Mouse (Mus musculus) hindbrain, embryonic 16.5 days (tissue): Measurements from ENCODE around the gene Rdh7. TPM values are rescaled to one million over a fixed set of nuclear protein-coding genes. Genes with fewer than 3 reads are reported as not detected.
"Not testable (repeated sequence)": the region's sequence is repeated elsewhere in the genome, so short reads cannot be mapped to it uniquely, and the experiment has no call there.

Experiments used
- ATAC-seq: fragments of 200-750 bp; cut with Nextera tagmentation; 2 replicates; pipeline ENCODE4 v1.8.0; 2017; ENCODE audit warnings: moderate TSS enrichment, moderate library complexity
- H3K27ac ChIP-seq: fragments of 300-500 bp; sonication (generic); 2 replicates; pipeline ENCODE4 v1.5.1; 2014; ENCODE audit warnings: low read depth, mild to moderate bottlenecking, control low read depth, low read length, moderate library complexity
- H3K27me3 ChIP-seq: fragments of 300-500 bp; sonication (generic); replicated peaks from 2 replicates; pipeline ENCODE4 v1.6.1; 2014; ENCODE audit warnings: low read length; ENCODE audit not compliant: control insufficient read depth, insufficient read depth
- H3K36me3 ChIP-seq: fragments of 300-500 bp; sonication (generic); 2 replicates; pipeline ENCODE4 v1.6.1; 2014; ENCODE audit warnings: mild to moderate bottlenecking, low read length, moderate library complexity, mixed read lengths; ENCODE audit not compliant: control insufficient read depth, insufficient read depth
- H3K4me1 ChIP-seq: fragments of 300-500 bp; sonication (generic); 2 replicates; pipeline ENCODE4 v1.6.1; 2014; ENCODE audit warnings: low read depth, low read length; ENCODE audit not compliant: control insufficient read depth, insufficient read depth
- H3K4me2 ChIP-seq: fragments of 300-500 bp; sonication (generic); 2 replicates; pipeline ENCODE4 v1.6.1; 2014; ENCODE audit warnings: mild to moderate bottlenecking, low read length, control low read depth, moderate library complexity
- H3K4me3 ChIP-seq: fragments of 300-500 bp; sonication (generic); 2 replicates; pipeline ENCODE4 v1.5.1; 2014; ENCODE audit warnings: mild to moderate bottlenecking, low read length, control low read depth, moderate library complexity
- H3K9ac ChIP-seq: fragments of 300-500 bp; sonication (generic); 2 replicates; pipeline ENCODE4 v1.6.1; 2014; ENCODE audit warnings: low read depth, mild to moderate bottlenecking, control low read depth, low read length, moderate library complexity
- H3K9me3 ChIP-seq: fragments of 300-500 bp; sonication (generic); 2 replicates; pipeline ENCODE4 v1.6.1; 2014; ENCODE audit warnings: mild to moderate bottlenecking, low read length, moderate library complexity; ENCODE audit not compliant: control insufficient read depth
- whole genome bisulfite sequencing: fragments of 180-500 bp; shearing (Covaris S2); extraction: QIAGEN DNeasy Blood & Tissue Kit; methylation state at CpG from one replicate; pipeline ENCODE4 v1.1.7; 2014; 5-methylcytosine and 5-hydroxymethylcytosine counted together
- polyA plus RNA-seq: library from polyadenylated mRNA; unstranded; fragments of >200 nt; fragmentation: Nextera tagmentation; extraction: Ambion mirVana; gene quantifications from 2 replicates; pipeline ENCODE4 v1.2.1, GENCODE M21; 2015

Gene Rdh7
- polyA plus RNA-seq, 1 experiment from 2014 or later, result not detected

DNA sequence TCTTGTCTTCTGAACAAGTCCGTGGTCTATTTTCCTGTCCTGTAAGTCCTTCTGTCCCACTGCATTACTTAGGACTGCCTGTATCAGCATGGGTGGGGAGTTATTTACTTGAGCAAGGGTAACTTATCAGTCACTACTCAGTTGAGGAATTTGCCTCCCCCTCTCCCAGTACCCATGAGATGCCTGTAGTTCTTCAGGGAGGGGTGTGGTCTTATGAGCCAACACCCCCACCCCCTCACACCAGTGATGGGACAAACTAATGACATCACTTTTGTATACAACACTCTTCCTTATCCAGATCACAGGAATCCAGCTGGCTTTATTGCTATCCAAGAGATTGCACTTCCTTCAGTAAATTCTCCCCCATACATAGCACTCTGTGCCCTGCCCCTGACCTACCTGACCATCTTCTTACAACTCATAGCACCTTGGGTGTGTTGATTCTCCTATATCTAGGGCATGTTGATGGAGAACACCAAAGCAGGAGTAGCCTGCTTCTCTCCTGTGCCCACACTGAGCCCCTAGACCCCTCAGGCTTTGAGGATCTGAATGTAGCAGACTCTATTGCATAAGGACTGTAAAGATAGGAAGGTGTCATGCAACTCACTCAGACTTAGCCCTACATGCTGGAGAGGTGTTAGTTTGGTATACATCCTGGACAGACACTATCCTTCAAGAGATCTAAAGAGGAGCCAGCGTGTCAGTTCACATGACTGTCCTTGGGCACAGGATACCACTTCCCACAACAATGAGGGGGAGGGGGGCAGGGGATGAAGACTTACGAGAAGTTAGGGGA is 10.2 kb downstream of the Rdh7 start:
- no peaks in the 10 kb centered on the region for H3K36me3 ChIP-seq
- no peaks in the 10 kb centered on the region for H3K27me3 ChIP-seq
- no peak for ATAC-seq
- no peak overlapping the region for H3K9ac ChIP-seq
- H3K4me3 ChIP-seq, result no peak overlapping the region
- H3K4me1 ChIP-seq, result no peaks in the 10 kb centered on the region
- H3K9me3 ChIP-seq, result no peaks in the 10 kb centered on the region
- no peak overlapping the region for H3K27ac ChIP-seq
- no peak overlapping the region for H3K4me2 ChIP-seq
- 77% methylated on average over 3 of the region's 3 CpGs for WGBS

DNA sequence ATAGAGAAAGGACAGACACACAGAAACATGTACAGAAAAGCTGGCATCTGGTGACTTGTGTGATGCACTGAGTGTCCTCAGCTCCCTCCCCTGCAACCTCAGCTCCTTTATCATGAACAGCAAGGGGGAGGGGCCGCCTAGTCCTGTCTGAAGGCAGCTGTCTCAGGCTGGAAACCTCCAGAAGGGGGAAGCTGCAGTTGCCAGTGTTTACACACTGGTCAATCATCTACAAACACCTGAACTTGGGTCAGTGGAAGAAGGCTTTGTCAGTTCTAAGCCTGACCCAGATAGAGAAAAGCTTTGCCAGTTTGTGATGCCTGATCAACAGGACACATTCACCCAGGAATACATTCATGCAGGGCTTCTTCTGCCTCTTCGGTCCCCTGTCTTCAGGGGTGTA is 10.9 kb downstream of the Rdh7 start:
- H3K27ac ChIP-seq, result no peak overlapping the region
- ATAC-seq, result no peak
- H3K4me1 ChIP-seq, result no peaks in the 10 kb centered on the region
- no peak overlapping the region for H3K9ac ChIP-seq
- no peaks in the 10 kb centered on the region for H3K36me3 ChIP-seq
- 54% methylated on average over 2 of the region's 2 CpGs for WGBS
- no peaks in the 10 kb centered on the region for H3K9me3 ChIP-seq
- no peak overlapping the region for H3K4me3 ChIP-seq
- no peaks in the 10 kb centered on the region for H3K27me3 ChIP-seq
- no peak overlapping the region for H3K4me2 ChIP-seq

DNA sequence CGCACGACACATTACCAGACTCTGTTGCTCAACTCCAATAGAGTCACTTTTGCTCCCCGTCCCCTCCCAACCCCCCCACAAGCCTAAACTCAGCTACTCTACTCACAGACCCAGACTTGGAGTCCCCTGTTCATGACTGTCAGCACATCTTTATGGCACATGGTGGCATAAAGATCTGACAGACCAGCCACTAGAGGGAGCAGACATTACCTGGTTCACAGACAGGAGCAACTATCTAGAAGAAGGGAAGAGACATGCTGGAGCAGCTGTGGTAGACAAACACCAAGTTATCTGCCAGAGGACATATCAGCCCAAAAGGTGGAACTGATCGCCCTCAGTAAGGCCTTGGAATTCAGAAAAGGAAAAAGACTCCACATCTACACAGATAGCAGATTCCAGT is 16.1 kb downstream of the Rdh7 start:
- Histone ChIP-seq H3K36me3 (no peaks in the 10 kb centered on the region), H3K27ac (no peak overlapping the region), H3K4me3 (no peak overlapping the region), H3K9ac (no peak overlapping the region), H3K4me2 (no peak overlapping the region), H3K9me3 (no peaks in the 10 kb centered on the region; the same call in 1 of the 2 replicates), H3K4me1 (no peaks in the 10 kb centered on the region), H3K27me3 (no peaks in the 10 kb centered on the region)
- no peak for ATAC-seq
- WGBS, result 72% methylated on average over 4 of the region's 4 CpGs

DNA sequence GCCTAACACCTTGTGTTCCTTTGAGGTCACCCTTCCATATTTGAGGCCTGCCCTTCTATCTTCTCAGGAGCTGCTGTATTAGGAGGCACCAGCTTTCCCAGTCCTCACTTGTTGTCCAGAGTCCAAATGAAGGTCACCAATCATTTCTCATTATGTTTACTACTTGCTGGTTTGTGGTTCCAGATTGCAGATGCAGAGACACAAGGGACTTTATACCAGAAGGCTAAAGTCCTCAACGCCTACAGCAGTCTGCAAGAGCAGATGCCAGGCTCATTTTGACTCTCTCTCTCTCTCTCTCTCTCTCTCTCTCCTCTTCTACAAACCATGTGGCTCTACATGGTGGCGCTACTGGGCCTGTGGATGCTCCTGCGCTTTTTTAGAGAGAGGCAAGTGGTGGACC is 22.4 kb downstream of the Rdh7 start, which contains the start of gene Rdh16f2:
Rdh16f2 (plus strand) TSS at position 243 of the 400 bp plus-strand sequence.
- WGBS, result 96% methylated on average over 3 of the region's 3 CpGs
- no peaks in the 10 kb centered on the region for H3K36me3 ChIP-seq
- no peaks in the 10 kb centered on the region for H3K27me3 ChIP-seq
- H3K4me2 ChIP-seq, result no peak within 1 kb of the TSS
- no peaks in the 10 kb centered on the region for H3K4me1 ChIP-seq
- no peak within 1 kb of the TSS for H3K9ac ChIP-seq
- no peaks in the 10 kb centered on the region; the same call in 1 of the 2 replicates for H3K9me3 ChIP-seq
- no peak within 1 kb of the TSS for H3K27ac ChIP-seq
- no peak for ATAC-seq
- no peak within 1 kb of the TSS for H3K4me3 ChIP-seq

DNA sequence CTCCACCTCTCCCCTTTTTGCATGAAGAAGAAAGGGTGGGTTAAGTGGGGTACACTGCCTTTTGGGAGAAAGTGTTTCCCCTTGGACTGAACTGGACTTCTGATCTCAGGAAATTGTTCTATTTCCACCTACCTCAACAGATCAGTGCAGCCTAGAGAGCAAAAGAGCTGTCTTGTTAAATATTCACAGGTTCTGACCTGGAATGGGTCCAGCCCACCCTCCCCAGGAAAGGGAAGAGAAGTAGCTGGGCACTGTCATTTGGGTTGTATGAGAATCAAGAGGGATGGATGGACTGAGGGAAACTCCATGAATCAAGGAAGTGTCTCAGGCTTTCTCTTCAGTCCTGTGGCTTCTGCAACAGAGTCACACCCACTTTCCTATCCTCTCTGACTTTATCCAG is 23.7 kb downstream of the Rdh7 start:
- Histone ChIP-seq H3K9ac (no peak overlapping the region), H3K4me2 (no peak overlapping the region), H3K9me3 (no peaks in the 10 kb centered on the region), H3K36me3 (no peaks in the 10 kb centered on the region), H3K27me3 (no peaks in the 10 kb centered on the region), H3K27ac (no peak overlapping the region), H3K4me1 (no peaks in the 10 kb centered on the region), H3K4me3 (no peak overlapping the region)
- no peak for ATAC-seq

DNA sequence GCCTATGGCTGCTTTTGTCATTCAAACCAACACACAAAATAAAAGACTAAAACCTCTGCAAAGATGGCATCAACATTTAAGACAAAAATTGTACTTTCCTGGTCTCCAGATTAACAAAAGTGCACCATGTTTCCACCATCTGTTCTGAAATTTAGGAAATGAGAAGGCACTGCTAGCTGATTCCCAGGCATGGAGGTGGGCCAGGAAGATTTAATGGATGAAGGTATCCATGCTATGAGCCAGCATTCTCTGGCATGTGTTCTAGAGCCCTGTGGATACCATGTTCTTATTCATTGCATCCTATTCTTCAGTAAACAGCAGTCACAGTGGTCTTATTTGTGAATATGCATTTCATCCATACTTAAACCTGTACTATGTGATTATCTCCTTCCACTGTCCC is 32.2 kb downstream of the Rdh7 start:
- Histone ChIP-seq H3K9ac (no peak overlapping the region), H3K9me3 (no peaks in the 10 kb centered on the region), H3K4me1 (no peaks in the 10 kb centered on the region), H3K36me3 (no peaks in the 10 kb centered on the region), H3K4me2 (no peak overlapping the region), H3K27ac (no peak overlapping the region), H3K4me3 (no peak overlapping the region), H3K27me3 (no peaks in the 10 kb centered on the region)
- no peak for ATAC-seq

DNA sequence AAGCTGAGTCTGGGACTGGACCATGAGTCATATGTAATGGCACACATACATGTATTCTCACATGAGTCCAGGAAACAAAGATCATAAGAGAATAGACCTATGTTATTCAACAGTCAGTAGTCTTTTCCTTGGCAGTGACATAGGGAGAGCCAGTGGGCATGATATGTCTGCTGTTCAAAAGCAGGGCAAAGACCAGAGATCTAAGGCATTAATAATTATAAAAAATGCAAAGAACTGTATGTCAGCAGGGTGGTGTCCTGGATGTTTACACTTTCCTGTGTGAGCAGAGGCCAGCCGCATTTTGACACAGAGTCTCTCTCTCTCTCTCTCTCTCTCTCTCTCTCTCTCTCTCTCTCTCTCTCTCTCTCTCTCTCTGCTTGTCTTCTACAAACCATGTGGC is 39.0 kb downstream of the Rdh7 start, which contains the start of gene Rdh19:
Rdh19 (plus strand) TSS at position 301 of the 400 bp plus-strand sequence.
- ATAC-seq, result no peak

DNA sequence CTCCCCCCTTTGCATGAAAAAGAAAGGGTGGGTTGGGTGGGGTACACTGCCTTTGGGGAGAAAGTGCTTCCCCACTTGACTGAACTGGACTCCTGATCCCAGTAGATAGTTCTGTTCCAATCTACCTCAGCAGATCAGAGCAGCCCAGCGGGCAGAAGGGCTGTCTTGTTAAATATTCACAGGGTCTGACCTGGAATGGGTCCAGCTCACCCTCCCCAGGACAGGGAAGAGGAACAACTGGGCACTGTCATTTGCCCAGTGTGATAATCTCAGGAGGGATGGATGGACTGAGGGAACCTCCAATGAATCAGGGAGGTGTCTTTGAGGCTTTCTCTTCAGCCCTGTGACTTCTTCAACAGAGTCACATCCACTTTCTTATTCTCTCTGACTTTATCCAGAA is 40.5 kb downstream of the Rdh7 start:
- H3K4me3 ChIP-seq, result no peak overlapping the region
- no peak overlapping the region for H3K9ac ChIP-seq
- no peak overlapping the region for H3K4me2 ChIP-seq
- no peak overlapping the region for H3K27ac ChIP-seq
- no peaks in the 10 kb centered on the region for H3K9me3 ChIP-seq
- H3K36me3 ChIP-seq, result no peaks in the 10 kb centered on the region
- ATAC-seq, result no peak
- 100% methylated on average over 1 of the region's 1 CpGs for WGBS
- no peaks in the 10 kb centered on the region for H3K27me3 ChIP-seq
- no peaks in the 10 kb centered on the region for H3K4me1 ChIP-seq

More for the DNA sequence above, 39.0 kb downstream of the Rdh7 start, which contains the start of gene Rdh19:
- Histone ChIP-seq H3K9me3 (no peaks in the 10 kb centered on the region), H3K4me3 (no peak within 1 kb of the TSS), H3K27ac (no peak within 1 kb of the TSS), H3K36me3 (no peaks in the 10 kb centered on the region), H3K4me2 (no peak within 1 kb of the TSS), H3K9ac (no peak within 1 kb of the TSS), H3K27me3 (no peaks in the 10 kb centered on the region), H3K4me1 (no peaks in the 10 kb centered on the region)
- 86% methylated on average over 1 of the region's 1 CpGs for WGBS

DNA sequence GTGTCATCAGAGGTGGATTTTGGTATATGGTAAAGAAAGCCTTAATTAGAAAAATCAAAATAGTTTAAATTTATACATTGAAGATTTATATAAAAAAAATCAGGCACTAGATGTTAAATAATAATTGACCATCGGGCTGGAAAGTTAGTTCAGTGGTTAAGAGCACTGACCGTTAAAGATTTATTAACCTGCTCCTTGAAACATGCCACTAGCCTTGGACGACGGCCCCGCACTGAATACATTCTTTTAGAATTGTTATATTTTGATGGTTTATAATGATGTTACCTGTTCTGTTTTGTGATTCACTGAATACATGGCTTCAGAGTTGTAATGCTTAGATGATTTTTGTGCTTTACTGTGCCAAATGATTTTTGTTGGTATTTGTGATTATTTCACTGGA is 42.7 kb downstream of the Rdh7 start:
- not testable (repeated sequence) for H3K27ac ChIP-seq, H3K36me3 ChIP-seq, H3K4me3 ChIP-seq, H3K4me1 ChIP-seq, H3K27me3 ChIP-seq, H3K4me2 ChIP-seq, H3K9ac ChIP-seq, H3K9me3 ChIP-seq, ATAC-seq
- 92% methylated on average over 5 of the region's 5 CpGs for WGBS
